Mouse (Mus musculus): ENCODE results near the gene Gtf2h1.
"Not testable (repeated sequence)": the region's sequence is repeated elsewhere in the genome, so short reads cannot be mapped to it uniquely, and the experiment has no call there.

The Gtf2h1 gene

DNA sequence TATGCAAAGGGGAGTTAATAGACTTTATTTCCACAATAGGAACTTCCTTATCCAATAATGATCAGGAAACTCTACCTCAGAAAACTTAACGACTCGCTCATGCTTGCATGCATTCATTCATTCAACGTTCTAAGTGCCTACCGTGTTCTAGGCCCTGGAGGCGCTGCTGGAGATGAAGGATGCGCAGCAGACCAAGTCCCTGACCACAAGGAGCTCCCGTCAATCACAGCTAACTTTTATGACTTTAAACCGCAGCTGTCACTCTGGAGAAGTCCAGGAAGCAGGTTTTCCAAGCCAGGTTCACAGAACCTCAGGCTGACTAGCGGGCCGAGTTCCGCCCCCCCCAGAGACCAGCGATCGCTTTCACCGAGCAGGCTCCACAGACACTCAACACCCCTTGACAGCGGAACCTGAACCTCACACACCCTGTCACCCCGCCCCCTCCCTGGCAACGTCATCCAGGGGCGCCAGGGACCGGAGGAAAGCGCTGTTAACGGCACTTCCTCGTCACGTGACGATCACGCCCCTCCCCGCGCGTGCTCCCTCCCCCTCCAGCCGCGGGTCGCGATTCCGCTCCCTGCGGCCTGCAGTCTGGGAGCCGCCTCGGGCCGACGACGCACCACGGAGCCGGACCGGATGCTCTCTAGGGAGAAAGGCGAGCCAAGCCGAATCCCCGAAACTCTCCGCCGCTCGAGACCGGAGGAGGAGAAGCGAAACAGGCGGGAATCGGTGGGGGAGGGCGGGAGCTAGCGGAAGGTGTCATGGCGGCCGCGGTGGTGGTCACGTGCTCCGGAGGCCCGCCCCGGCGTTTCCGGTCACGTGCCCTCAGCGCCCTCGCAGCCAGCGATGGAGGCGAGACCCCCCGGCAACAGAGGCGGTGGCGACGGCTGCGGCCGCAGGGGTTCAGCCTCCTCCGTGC, at the start of gene Gtf2h1, which contains the start of gene Hps5:
Gene Gtf2h1 (plus strand): TSS at position 817 of the 919 bp plus-strand sequence.
Gene Hps5 (minus strand): TSS at position 778 of the 919 bp plus-strand sequence.
- DNase-seq (ENCODE audit: low spot score in 2 of 2), result peak; percentile 94 to 98

DNA sequence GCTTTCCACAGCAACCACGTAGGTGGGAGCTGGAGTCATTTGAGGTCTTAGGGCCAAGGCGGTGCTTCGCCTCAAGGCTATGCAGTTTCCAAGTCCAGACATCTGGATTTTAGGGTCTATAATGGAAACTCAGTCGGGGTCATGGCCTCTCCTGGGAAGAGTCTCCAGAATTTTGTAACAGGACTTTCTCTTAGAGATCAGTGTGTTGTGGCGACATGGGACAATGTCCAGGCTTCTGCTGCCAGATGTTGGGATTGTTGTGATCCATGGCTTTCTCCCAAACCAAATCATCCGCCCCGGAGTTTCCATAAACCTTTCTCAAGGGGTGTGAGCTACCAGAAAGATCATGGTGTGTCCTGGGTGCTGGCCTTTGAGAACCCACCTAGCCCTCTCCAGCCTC, 49.5 kb upstream of the Gtf2h1 start:
- DNase-seq (ENCODE audit: low spot score in 2 of 2), result no peak

DNA sequence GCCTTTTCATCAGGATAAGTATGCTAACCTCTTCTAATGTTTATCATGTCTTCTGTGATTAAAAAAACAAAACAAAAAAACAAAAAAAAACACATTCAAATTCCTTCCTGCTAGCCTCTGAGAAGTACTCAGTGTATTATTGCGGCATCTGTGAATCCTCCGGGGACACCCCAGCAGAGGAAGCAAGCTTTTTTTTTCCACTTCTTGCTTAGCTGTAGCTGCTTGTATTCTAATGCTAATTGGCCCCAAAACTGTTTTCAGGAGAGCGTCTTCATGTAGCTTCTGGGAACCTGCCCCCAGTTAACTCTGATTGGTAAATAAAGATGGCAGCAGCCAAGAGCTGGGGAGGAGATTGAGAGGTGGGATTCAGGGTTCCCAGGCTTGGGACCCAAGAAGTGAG, 47.4 kb upstream of the Gtf2h1 start:
- no peak for DNase-seq (ENCODE audit: low spot score in 2 of 2)

DNA sequence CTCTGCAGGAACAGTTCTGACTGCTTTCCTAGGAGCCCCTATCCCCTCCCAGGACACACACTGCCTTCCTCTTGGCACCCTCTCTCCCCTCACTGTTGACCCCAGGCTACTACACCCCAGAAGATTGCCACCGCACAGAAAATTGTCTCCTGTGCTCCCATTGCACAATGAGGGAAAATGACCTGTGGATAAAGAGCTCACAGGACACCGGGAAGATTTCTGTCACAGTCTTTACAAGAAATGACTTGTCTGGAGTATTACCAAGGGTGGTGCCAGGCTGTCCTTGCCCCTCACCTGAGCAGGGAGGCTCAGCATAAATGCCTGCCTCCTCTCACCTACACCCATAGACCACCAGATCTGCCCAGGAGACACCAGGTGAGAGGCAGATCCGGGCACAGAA, 44.4 kb upstream of the Gtf2h1 start, which contains the start of gene Saa2:
Gene Saa2 (plus strand): TSS at position 301 of the 400 bp plus-strand sequence.
- no peak for DNase-seq (ENCODE audit: low spot score in 2 of 2)

DNA sequence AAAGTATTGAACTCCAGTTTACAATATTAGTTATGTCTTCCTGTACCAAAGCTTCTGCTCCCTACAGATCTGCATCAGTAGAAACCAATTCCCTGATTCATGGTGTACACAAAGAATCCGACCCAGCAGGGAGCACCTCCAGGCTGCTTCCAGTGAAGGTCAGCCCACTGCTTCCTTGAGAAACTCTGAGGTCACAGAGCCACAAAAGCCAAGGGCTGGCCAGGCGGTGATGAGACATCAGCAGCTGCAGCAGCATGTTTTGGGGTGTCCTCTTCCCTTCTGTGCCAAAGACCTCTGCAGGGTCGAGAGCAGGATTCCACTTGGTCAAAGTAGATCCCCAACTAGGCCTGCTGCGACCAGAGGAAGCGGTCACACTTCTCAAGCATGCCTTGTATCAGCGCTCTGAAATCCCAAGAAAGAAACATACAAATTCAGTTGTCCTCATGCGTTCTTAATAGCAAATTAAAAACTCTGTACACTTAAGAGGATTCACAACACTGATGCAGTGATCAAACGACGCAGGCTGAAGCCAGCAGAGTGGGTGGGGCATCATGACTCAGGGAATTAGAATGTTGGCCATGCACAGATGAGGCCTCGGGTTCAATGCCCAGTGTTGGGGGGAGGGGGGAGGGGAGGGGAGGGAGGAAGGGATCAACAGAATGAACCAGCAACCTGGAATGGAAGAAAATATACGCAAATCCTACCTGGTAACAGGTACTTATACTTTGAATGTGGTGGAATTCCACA, 34.7 kb upstream of the Gtf2h1 start:
- no peak for DNase-seq (ENCODE audit: low spot score in 2 of 2)

DNA sequence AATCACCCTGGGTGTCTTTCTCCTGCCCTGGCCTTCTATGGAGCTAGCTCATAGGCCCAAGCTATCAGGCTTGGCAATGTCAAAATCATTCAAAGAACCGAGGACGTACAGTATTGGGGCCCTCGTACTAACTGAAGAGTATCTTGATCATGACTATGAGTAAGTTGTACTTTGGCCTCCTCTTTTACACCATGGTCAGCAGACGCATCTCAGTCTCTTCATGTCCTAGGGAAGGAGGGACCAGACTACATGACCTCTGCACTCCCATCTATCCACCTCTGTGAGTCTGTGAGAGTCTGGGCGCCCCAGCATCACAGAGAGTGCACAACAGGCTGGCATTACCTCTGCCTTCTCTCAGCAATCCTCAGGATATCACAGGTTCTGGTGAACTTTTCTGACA, 33.3 kb upstream of the Gtf2h1 start:
- no peak for DNase-seq (ENCODE audit: low spot score in 2 of 2)

DNA sequence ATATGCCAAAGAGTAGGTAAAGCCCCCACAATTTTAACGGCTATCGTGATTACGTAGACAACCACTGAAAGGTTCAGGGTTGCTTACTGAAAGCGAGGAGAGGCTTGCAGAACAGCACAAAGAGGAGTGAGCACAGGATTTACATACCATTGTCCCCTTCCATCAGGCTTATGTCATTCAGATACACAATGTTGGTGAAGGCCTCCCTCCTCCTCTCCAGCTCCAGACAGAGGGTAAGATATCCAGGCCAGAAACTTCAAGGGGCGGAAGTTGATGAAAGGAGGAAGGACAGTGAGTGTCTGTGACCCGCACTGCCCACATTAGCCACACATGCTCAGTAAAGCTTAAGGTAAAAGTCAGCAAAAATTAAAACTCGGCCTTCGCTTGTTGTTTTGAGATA, 31.2 kb upstream of the Gtf2h1 start:
- no peak for DNase-seq (ENCODE audit: low spot score in 2 of 2)

DNA sequence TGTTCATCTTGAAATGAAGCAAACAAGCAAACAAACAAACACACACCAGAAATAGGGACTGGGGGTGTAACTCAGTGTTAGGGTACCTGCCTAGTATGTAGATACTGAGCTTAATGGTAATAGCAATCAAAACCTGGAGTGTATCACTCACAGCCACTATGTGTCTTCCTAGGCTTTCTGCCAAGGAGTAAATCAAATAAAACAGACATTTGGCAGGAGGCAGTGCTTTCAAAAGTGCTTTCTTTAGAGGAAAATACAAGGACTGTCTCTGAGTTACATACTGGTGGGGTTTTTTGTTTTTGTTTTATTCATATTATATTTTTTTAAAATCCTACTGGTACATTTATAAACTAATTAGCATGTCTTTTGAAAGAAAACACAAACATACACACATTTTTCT, 28.5 kb upstream of the Gtf2h1 start:
- DNase-seq (ENCODE audit: low spot score in 2 of 2), result no peak

DNA sequence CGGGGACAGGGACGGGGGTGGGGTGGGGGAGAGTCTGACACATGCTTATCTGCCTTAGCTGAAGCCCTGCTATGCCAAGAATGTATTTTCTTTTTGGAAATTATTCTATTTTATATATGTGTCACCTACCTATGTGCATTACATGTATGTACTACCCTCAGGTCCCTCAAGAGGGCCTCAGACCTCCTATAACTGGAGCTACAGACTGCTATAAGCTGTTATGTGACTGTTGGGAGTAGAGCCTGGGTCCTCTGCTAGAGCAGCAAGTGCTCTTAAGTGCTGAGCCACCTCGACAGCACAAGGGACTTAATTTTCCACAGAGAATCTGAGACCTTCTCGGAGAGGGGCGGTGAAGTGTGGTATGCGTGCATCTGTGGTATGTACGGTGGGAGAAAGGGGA, 27.5 kb upstream of the Gtf2h1 start:
- no peak for DNase-seq (ENCODE audit: low spot score in 2 of 2)

DNA sequence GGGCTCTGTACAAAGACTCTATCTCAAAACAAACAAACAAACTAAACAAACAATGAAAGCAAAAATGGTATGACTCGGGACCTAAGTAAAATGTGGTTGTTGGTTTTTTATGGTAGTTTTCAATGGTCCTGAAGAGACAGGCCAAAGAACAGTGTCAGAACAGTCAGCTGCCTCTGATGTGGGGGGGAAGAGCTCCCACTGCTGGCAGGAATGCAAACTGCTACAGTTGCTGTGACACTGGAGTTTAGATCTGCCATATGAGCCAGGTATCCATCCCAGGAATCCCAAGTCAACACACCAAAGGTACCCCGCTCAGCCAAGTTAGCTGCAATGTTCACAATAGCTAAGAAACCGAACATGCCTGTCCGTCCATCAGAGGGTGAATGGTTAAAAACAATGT, 25.2 kb upstream of the Gtf2h1 start:
- DNase-seq (ENCODE audit: low spot score in 2 of 2), result no peak

DNA sequence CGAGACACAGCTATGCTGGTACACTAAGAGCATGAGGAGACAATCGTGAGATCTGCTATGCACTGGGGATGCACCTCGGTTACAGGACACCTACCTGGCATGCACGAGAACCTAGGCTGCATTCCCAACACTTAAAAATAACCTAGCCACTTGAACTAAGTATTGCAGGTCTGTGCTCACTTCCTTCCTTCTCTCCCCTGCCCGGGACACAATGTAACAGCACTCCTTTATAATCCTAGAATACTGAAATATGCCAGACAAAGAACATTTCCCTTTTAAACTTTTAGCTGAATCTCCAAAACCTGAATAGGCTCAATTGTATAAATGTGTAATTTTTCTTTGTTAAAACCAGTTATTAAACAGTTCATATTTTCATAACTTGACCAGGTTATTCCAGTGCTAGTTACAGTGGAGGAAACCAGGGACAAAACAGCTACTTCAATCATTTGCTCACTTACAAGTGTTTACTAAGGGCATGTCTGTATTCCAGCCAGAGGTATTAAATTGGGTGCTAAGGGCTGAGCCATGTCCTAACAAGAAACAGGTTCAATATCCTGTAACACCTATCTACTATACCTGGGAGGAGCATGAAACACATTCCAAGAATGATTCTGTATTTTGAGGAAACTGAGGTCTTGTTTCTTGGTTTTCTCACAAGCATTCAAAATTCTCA, 6.6 kb upstream of the Gtf2h1 start:
- no peak for DNase-seq (ENCODE audit: low spot score in 2 of 2)

DNA sequence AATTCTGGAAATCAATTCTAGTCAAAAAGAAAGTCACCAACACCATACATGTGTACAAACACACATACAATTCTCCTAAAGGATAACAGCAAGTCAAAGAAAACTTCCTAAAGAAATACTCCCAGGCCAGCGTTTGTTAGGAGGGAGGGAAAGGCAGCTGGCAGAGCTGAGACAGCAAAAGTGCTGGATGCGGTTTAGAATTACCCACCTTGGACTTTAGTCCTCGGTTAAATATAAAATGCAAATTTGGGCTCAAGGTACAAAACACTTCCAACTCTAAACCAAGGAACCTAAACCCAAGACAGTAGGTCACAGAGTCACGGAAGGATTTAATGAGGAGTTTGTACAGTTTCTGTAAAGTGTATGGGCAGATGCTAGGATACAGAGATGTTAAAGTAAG, 2.0 kb upstream of the Gtf2h1 start:
- DNase-seq (ENCODE audit: low spot score in 2 of 2), result no peak

DNA sequence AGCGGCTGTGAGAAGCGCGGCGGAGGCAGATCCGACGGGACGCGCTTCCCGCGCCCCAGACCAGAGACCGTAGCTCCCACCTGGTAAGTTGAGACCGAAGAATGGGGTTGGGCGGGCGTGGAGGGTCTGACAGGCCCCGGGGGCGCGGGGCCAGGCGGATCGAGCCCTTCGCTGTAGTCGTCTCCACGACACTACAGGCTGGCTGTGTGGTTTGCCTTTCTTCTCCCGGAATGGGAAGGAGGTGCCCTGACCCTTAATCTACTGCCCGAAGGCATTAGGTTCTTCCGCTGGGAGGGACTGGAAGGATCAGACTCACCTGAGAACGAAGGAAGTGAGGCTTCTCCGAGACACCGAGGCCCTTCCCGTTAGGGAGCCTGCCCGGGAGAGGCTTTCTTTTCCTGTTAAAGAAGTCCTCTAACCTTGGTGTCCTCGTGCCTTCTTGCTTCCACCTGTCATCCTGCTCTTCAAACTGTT, 340 bp downstream of the Gtf2h1 start:
- no peak for DNase-seq (ENCODE audit: low spot score in 2 of 2)

DNA sequence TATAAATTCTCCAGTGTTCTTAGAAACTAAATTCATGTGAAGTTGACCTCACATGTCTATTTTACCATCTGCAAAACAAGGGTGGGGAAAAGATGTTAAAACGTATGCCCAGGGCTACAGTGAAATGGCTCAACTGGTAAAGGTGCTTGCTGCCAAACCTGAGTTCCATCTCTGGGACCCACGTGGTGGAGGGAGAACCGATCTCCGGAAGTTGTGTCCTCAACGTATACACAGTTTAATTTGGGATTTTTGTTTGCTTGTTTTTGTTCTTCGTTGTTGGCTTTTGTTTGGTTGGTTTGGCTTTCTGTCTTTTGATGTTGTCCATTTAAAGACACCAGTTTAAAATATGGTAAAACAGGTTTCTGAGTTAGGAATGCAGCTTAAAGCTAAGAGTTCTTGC, 876 bp downstream of the Gtf2h1 start:
- no peak for DNase-seq (ENCODE audit: low spot score in 2 of 2)

DNA sequence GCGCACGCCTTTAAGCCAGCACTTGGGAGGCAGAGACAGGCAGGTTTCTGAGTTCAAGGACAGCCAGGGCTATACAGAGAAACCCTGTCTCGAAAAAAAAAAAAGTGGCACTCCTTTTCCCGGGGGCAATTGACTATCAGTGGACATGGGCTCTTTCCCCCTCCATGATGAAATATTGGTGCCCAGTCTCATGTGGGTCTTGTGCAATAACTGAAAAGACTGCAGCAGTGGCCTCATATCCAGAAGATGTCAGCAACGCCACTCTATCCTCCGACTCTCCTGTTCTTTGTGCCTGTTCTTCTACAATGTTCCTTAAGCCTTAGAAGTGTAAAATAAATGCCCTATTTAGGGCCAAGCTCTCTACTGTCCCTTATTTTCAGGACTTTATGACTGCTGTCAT, 14.4 kb downstream of the Gtf2h1 start:
- no peak for DNase-seq (ENCODE audit: low spot score in 2 of 2)

DNA sequence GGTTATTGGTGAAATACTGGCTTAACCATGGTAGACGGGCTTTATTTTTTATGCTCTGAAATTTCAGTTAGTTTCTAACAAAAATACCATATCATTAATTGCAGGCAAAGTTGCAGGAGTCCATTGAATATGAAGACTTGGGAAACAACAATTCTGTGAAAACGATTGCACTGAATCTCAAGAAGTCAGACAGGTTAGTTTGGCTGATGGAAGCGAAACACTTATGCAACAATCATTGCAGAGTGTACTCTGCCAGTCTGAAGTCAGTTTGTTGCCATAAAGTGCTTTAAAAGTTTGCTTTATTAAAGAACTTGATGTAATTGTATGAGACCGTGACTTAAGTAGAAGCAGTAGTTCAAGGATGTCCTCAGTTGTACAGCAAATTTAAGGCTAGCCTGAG, 18.1 kb downstream of the Gtf2h1 start:
- no peak for DNase-seq (ENCODE audit: low spot score in 2 of 2)

DNA sequence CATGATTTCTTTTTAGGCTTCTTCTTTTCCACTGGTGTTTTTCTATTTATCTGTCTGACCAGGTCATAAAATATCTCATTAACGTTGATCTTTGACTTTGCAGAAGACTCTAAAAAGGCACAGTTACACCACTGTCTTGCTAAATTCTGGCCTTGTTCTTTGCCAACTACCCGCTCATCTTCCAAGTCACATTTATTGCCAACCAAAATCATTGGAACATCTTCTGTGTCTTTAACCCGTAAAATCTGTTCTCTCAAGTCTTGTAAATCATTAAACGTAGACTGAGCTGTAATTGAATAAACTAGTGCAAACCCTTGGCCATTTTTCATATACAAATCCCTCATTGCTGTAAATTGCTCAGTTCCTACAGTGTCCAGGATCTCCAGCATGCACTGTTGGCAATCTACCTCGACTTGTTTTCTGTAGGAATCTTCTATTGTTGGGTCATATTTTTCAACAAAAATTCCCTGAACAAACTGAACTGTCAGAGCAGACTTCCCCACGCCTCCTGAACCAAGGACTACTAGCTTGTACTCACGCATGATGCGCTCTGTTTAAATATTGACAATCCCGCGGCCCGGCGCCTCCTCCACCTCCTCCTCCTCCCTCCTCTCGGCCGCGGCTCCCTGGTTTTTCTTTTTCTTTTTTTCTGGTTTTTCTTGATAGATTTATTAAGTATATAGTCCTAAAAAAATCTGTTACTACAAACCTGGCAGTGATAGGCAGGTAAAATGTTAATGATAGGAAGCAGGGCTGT, 25.2 kb downstream of the Gtf2h1 start:
- DNase-seq (ENCODE audit: low spot score in 2 of 2), result not testable (repeated sequence)

DNA sequence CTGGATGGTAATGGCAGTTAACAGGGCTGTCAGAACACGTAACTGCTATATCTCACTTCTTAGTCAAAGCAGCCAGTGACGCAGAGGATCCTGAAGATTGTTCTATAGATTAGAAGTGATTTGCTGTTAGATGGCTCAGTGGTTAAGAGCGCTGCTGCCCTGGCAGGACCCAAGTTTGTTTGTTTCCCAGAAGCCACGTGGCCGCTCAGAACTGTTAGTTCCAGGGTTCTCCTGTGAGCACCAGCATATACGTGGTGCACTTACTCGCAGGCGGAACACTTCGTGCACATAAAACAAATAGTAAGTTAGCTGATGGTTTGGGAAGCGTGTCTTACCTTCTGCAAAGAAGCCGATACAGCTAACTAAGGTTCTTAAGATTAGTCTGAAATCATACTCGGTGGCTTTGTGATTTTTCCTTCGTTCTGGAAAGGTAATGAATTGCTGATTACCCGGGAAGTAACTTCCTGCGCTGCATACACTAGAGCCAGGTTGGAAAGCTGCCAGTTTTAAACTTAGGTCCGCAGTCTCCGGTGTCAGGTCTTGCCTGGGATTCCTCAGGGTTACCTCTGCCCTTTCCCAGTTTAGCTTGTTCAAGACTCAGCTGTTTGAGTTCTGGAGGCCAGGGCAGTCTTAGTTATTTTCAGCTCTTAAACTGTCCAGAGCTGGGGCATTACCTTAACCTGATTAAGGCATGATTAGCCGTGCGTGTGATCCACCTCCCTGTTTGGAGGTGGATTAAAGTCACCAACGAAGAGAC, 31.3 kb downstream of the Gtf2h1 start:
- no peak for DNase-seq (ENCODE audit: low spot score in 2 of 2)

DNA sequence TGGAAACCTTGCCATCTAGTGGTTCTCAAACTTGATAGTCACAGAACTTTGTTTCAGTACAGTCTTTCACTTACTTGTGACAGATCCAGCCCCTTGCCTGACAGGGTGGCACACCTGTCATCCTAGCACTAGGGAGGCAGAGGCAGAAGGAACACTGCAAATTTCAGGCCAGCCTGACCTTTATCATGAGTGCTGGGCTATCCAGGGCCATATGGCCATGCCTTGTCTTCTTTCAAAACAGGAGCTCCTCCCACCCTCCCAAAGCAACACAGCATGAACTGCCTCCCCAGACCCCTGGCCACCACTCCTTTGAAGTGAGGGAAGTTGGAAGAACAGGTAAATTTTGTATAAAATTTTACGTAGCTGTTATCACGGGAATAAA, 31.9 kb downstream of the Gtf2h1 start:
- DNase-seq (ENCODE audit: low spot score in 2 of 2), result no peak

DNA sequence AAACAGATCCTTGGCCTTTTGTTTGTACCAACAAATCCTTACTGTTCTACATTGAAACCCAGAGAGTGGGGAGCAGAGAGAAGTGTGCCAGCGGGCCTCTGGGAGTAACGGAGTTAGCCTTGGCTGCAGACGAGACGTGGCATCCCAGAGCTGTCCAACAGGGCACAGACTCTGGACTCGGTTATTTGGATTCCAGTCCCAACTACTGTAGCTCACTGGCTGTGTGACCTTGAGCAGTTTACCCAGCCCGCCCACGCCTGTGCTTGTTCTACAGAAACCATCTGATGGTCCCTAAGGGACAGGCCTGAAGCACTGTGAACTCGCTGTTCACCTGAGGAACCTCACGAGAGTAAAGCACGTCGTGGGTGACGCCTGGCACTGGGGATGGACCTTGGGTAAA, 34.0 kb downstream of the Gtf2h1 start:
- DNase-seq (ENCODE audit: low spot score in 2 of 2), result no peak

Data from urinary bladder, postnatal 4 days (tissue).